Mouse (Mus musculus): Measurements from ENCODE around the gene Eif4e3.

Eif4e3 gene

GRCm38 (mm10) chr6:99625803-99626202 lies 40.8 kb downstream of the Eif4e3 start:
- no peak for DNase-seq (ENCODE audit: extremely low read depth, low read depth, low spot score)

- no peak for DNase-seq (ENCODE audit: extremely low read depth, low read depth, low spot score)
Measured at GRCm38 (mm10) chr6:99625306-99625705, 41.3 kb downstream of the Eif4e3 start.

- no peak for DNase-seq (ENCODE audit: extremely low read depth, low read depth, low spot score)
Measured at GRCm38 (mm10) chr6:99624542-99624941, 42.0 kb downstream of the Eif4e3 start.

GRCm38 (mm10) chr6:99623641-99624040 lies 42.9 kb downstream of the Eif4e3 start:
- no peak for DNase-seq (ENCODE audit: extremely low read depth, low read depth, low spot score)

GRCm38 (mm10) chr6:99621167-99621566 lies 45.4 kb downstream of the Eif4e3 start:
- DNase-seq (ENCODE audit: extremely low read depth, low read depth, low spot score), result no peak

GRCm38 (mm10) chr6:99620471-99620870 lies 46.1 kb downstream of the Eif4e3 start:
- no peak for DNase-seq (ENCODE audit: extremely low read depth, low read depth, low spot score)

- no peak for DNase-seq (ENCODE audit: extremely low read depth, low read depth, low spot score)
Measured at GRCm38 (mm10) chr6:99619964-99620363, 46.6 kb downstream of the Eif4e3 start.

- no peak for DNase-seq (ENCODE audit: extremely low read depth, low read depth, low spot score)
Measured at GRCm38 (mm10) chr6:99619466-99619865, 47.1 kb downstream of the Eif4e3 start.

- no peak for DNase-seq (ENCODE audit: extremely low read depth, low read depth, low spot score)
Measured at GRCm38 (mm10) chr6:99617867-99618266, 48.7 kb downstream of the Eif4e3 start.

- no peak for DNase-seq (ENCODE audit: extremely low read depth, low read depth, low spot score)
Measured at GRCm38 (mm10) chr6:99617415-99617814, 49.2 kb downstream of the Eif4e3 start.

GRCm38 (mm10) chr6:99615272-99615751 lies 51.3 kb downstream of the Eif4e3 start:
- no peak for DNase-seq (ENCODE audit: extremely low read depth, low read depth, low spot score)

- DNase-seq (ENCODE audit: extremely low read depth, low read depth, low spot score), result no peak
Measured at GRCm38 (mm10) chr6:99614566-99615271, 51.9 kb downstream of the Eif4e3 start.

GRCm38 (mm10) chr6:99611866-99612265 lies 54.7 kb downstream of the Eif4e3 start:
- DNase-seq (ENCODE audit: extremely low read depth, low read depth, low spot score), result no peak

GRCm38 (mm10) chr6:99610454-99611427 lies 55.8 kb downstream of the Eif4e3 start:
- no peak for DNase-seq (ENCODE audit: extremely low read depth, low read depth, low spot score)

- DNase-seq (ENCODE audit: extremely low read depth, low read depth, low spot score), result no peak
Measured at GRCm38 (mm10) chr6:99606079-99606478, 60.5 kb downstream of the Eif4e3 start.

GRCm38 (mm10) chr6:99604758-99605157 lies 61.8 kb downstream of the Eif4e3 start:
- DNase-seq (ENCODE audit: extremely low read depth, low read depth, low spot score), result no peak

- DNase-seq (ENCODE audit: extremely low read depth, low read depth, low spot score), result no peak
Measured at GRCm38 (mm10) chr6:99602434-99602833, 64.1 kb downstream of the Eif4e3 start.

- DNase-seq (ENCODE audit: extremely low read depth, low read depth, low spot score), result no peak
Measured at GRCm38 (mm10) chr6:99600886-99601285, 65.7 kb downstream of the Eif4e3 start.

GRCm38 (mm10) chr6:99600168-99600793 lies 66.3 kb downstream of the Eif4e3 start:
- DNase-seq (ENCODE audit: extremely low read depth, low read depth, low spot score), result no peak

GRCm38 (mm10) chr6:99599651-99600050 lies 66.9 kb downstream of the Eif4e3 start:
- DNase-seq (ENCODE audit: extremely low read depth, low read depth, low spot score), result no peak

GRCm38 (mm10) chr6:99599229-99599628 lies 67.3 kb downstream of the Eif4e3 start:
- no peak for DNase-seq (ENCODE audit: extremely low read depth, low read depth, low spot score)

Measured in fat pad, adult 2 months (tissue).